Mouse (Mus musculus) brain, embryonic 14.5 days (tissue): Measurements from ENCODE around the gene Chml. TPM values are rescaled to one million over a fixed set of nuclear protein-coding genes. Genes with fewer than 3 reads are reported as not detected.

Experiments
- DNase-seq: peaks from one replicate; pipeline ENCODE4 v3.0.0-alpha.2; 2011; ENCODE audit warnings: low read depth
- CTCF ChIP-seq: fragments of 200-500 bp; IDR thresholded peaks from 2 replicates; pipeline ENCODE4 v1.5.1; 2012; ENCODE audit warnings: inconsistent platforms, mild to moderate bottlenecking, moderate library complexity, borderline replicate concordance; ENCODE audit not compliant: insufficient read depth, insufficient read length; ENCODE audit errors: extremely low read depth
- POLR2A ChIP-seq: fragments of 200-500 bp; IDR thresholded peaks from 2 replicates; pipeline ENCODE4 v1.6.1; 2012; ENCODE audit warnings: mild to moderate bottlenecking, inconsistent platforms, borderline replicate concordance; ENCODE audit not compliant: poor library complexity, insufficient read depth, insufficient read length, severe bottlenecking; ENCODE audit errors: extremely low read depth
- polyA plus RNA-seq: library from polyadenylated mRNA; depleted of rRNA; stranded (reverse); fragments of >200 nt; gene quantifications from 2 replicates; pipeline ENCODE4 v1.2.3, GENCODE M21; 2012

Gene Chml
- polyA plus RNA-seq, 1 experiment, result 5.2 TPM

DNA sequence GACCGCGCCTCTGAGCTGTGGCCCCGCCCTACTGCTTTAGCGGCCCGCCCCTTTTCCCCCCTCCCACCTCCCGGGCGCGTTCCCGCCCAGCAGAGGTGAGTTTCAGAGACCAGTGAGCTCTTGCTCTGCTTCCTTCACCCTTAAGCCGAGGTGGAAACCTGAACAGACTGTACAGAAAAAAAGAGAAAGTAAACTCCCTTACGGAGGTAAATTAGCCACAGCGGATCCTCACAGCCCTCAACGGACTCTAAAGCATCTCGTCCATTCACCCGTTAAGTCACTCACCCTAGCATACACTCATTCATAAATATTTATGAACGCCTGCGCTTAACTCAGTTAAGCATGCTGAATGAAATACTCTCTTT is 278 bp upstream of the Chml start:
- no peak for TF ChIP-seq CTCF
- no peak for TF ChIP-seq POLR2A
- no peak for DNase-seq

DNA sequence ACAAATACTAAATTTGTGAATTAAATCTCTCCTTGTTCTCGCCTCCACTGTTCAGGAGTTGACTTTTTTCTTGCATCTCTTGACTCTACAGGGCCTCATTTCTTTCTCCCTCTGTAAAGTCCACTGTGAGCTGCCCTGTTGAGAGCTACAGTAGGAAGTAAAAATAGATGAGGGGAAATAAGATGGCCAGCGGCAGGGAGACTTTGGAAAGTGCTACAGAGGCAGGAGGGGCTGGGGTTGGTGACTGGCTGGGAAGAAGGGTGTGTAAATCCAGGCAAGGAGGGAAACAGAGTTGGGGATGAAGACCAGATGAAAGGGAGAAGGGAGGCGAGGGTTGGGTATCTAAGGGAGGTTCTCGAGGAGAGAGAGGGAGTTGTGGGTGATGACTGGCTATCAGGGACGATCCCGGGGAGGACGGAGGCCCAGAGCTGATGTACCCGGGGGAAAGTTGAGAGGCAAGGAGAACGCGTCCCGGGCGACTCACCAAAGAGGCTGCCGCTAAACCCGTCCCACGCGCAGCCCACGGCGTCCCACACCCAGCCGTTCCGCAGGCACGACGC is 935 bp downstream of the Chml start:
- TF ChIP-seq CTCF (no peak), POLR2A (no peak)
- DNase-seq, result no peak

DNA sequence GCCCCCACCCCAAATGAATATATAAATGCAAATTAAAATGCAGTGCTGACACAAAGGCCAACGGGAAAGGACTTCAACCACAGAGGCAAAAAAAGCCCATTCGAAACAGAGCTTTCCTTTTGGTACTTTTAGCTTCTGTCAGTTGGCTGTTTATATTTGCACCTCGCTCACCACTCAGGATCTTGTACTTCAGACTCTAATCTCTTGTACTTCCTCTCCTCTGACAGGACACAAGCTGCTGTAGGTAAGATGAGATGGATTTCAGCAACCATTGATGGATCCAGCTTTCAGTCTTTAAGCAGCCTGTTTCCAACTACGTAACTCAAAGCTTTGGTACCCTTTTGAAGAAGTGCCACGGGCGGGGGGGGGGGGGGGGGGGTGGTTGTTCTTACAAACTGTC is 11.7 kb downstream of the Chml start:
- TF ChIP-seq POLR2A (no peak), CTCF (no peak)
- DNase-seq, result no peak

DNA sequence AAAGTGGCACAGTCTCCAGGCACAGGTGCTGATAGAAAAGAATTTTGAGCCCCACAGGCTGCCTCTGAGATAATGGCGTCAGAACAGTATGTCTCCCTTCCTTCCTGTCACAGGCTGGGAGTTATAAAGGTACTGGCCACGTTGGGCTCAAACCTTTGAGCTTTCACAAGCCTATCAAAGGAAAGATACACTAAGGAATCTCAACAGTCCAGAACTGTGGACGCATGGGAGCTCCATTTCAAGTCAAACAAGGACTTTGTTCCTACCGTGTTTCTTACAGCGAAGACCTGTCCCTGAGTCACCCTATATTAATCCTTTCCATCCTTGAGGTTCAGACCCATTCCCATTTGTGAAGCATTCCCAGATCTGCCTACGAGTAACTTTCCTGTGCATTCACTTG is 15.2 kb downstream of the Chml start:
- no peak for DNase-seq
- TF ChIP-seq CTCF (no peak), POLR2A (no peak)

DNA sequence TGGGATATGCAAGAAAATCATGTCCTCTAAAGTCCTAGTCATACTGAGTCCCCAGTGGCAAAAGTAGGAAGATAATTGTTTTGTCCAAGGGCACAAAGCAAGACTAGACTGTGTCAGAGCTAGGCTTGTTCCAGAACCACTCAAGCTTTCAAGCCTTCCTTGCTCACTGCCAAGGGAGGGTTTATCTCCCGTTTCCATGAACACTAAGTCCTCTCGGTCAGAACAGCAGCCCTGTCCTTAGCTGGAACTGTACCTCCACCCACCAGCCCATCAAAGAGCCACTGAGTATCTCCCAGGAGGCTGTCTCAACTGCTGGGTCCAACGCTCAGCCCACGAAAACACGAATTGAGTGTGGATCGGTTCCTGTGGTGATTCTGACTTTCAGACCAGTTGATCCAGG is 17.6 kb downstream of the Chml start:
- no peak for TF ChIP-seq POLR2A
- TF ChIP-seq CTCF, result no peak
- no peak for DNase-seq

DNA sequence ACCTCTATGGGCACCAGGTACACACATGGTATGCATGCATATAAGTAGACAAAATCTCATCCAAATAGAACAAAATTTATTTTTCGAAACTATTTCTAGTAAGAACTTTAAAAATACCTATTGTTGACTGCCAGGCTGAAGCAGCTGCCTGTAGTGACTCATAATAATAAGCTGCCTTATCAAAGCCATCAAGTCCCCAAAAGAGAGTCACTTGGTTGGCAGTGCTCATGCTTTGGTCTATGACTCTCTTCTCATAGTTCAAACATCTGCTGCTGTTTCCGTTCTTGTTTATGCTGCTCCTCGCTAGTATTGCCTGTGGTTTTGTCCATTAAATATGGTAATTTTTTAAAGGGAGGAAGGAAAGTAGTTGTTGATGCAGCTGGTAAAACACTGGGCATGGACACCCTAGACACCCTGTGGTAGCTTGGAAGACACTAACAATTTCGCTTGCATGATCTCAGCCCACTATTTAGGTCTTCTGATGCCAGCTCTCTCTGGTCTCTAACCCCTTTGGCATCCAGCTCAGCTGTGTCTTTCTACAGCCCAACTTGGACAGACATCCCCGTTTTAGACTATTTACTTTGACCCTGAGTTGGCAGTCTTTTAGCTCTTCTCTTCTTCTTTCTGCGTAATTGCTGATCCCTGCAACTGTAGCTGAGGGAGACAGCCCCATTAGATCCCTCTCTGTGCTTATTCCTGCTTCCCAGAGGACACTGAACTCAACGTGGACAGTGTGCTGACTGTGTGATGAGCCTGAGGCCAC is 19.0 kb downstream of the Chml start:
- no peak for DNase-seq

DNA sequence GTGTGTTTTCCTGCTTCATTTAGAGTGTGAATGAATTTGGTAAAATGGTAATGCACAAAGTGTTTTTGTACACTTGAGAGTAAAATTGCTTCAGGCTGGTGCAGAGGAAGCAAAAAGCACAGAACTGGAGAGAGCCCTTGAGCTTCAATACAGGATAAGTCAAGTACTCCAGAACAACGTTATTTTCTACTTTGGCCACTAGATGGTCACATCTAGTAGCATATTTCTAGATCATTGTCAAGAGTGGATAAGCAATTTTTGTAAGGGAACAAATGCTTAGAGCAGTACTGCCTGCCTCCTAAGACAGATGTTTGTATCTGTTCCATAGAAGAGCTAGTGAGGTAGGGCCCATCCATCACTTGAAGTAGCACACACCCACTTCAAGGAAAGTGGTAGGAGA is 21.1 kb downstream of the Chml start:
- TF ChIP-seq CTCF (no peak), POLR2A (no peak)
- peak; percentile 25 for DNase-seq

More for the DNA sequence above, 19.0 kb downstream of the Chml start:
- no peak for TF ChIP-seq CTCF

DNA sequence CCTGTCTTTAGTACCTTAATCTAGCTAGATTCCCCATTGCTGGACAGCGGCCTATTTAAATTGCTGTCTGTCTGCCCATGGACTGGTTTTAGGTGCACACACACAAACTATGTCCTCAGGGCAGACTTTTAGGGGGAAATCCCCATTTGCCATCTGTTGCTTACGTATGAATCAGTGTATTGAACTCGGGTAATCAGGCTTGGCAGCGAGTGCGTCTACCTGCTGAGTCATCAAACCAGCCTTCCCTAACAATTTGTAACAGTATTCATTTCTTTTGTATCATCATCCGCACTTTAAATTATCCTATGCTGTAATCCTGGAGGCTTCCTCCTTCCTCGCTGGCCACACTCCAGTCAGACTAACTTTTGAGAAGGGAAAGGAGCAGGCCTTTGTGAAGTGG is 22.7 kb downstream of the Chml start:
- no peak for TF ChIP-seq CTCF
- no peak for TF ChIP-seq POLR2A
- DNase-seq, result peak; percentile 39

DNA sequence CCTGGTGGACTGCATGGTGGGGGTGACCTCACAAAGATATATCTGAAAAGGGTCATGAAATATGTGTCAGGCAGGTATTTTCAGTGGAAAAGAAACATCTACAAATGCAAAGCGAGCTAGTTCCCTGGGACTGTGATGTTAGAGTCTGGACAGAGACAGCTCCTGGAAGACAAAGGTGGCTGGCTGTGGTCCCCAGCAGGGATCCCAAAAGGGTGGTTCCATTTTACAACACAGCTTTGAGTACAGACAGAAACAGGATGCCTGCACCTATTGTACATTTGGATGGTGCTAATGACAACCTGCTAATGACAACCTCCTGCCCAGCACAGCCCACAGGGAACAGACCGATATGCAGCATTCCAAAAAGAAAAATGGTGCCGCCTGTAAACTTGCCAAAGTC is 23.2 kb downstream of the Chml start:
- no peak for DNase-seq
- no peak for TF ChIP-seq POLR2A
- no peak for TF ChIP-seq CTCF

DNA sequence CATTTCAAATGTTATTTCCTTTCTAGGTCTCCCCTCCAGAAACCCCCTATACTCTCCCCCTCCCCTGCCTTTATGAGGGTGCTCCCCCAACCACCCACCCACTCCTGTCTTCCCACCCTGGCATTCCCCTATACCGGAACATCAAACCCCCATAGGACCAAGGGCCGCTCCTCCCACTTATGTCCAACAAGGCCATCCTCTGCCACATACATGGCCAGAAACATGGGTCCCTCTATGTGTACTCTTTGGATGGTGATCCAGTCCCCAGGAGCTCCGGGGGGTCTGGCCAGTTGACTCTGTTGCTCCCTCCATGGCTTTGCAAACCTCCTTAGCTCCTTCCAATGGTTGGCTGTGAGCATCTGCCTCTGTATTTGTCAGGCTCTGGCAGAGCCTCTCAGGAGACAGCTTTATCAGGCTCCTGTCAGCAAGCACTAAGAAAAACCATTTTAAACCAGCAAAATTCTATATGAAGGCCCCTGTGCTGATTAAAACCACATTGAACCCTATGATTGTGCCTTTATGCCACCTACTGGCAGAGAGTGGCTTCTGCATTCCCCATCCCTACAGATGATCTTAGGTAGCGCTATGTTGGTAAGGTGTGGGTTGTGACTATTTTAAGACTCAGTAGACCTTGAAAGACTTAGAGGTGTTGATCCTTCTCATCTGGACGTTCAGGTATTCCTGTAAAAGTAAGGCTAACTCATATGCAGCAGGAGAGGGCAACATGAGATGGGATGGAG is 23.9 kb downstream of the Chml start:
- peak; percentile 64 for DNase-seq

DNA sequence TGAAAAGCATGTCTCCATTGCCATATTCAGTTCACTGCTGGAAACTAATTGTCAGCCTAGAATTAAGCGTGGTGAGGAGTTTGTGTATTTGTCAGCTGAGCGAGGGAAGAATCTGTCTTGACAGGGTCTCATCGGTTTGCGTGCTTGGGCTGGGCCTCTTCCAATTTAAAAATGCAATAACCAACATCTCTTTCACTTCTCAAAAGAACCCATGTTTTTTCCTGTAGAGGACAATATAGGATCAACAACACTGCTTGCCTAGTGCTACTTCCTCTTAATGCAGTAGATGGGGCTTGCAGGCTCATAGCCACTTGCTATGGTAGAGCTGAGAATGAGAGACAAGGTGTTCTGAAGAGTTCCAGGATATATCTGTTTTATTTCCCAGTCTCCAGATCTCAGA is 32.8 kb downstream of the Chml start:
- no peak for TF ChIP-seq CTCF
- TF ChIP-seq POLR2A, result no peak
- no peak for DNase-seq

More for the DNA sequence above, 23.9 kb downstream of the Chml start:
- peak; percentile 66; the same call in 1 of the 2 replicates for TF ChIP-seq CTCF
- TF ChIP-seq POLR2A, result no peak
